ENCODE assay signal across 9 mouse cellular contexts in genomic region chr16:37778529-37778928, GRCm38 (mm10). TPM values are rescaled to one million over a fixed set of nuclear protein-coding genes. Genes with fewer than 3 reads are reported as not detected.
DNase-seq lines count a peak whose midpoint lies in the region; ATAC-seq and TF ChIP-seq lines count a peak whose summit lies in the region.
"Had no signal": no experiment of that assay in that cellular context is flagged by ENCODE, and none has a peak within 500 bp of the region (broad histone marks: within the 10 kb centered on the region; RNA-seq: fewer than 3 reads in every experiment).

No protein-coding gene starts in this region.

- TF ChIP-seq POLR2A in embryonic fibroblast, embryonic 13.5 days (IDR thresholded peaks at IDR 0.05; ENCODE audit: low read depth, low read length) = no peak

- H3K9ac ChIP-seq in liver, embryonic 12.5 days = no peak overlapping the region; the same call in 1 of the 2 replicates
- H3K9ac ChIP-seq in hindbrain, postnatal 0 days (replicated peaks; ENCODE audit: low read length) = no peak overlapping the region
- peak overlapping the region; percentile 85; the same call in 1 of the 2 replicates for H3K9ac ChIP-seq in neural tube, embryonic 13.5 days

- no peak for TF ChIP-seq CTCF in embryonic fibroblast, embryonic 13.5 days (IDR thresholded peaks at IDR 0.05; ENCODE audit: borderline replicate concordance, insufficient read depth, low read length)
- TF ChIP-seq CTCF in hindbrain, postnatal 0 days (IDR thresholded peaks at IDR 0.05; ENCODE audit: low read depth) = no peak

- H3K9me3 ChIP-seq in liver, embryonic 12.5 days (replicated peaks) = no peaks in the 10 kb centered on the region
- no peaks in the 10 kb centered on the region for H3K9me3 ChIP-seq in hindbrain, postnatal 0 days (ENCODE audit: low read length)
- H3K9me3 ChIP-seq in neural tube, embryonic 13.5 days = no peaks in the 10 kb centered on the region

- no peak overlapping the region for H3K4me3 ChIP-seq in liver, embryonic 12.5 days
- H3K4me3 ChIP-seq in embryonic fibroblast, embryonic 13.5 days (ENCODE audit: insufficient read depth, low read length) = peak overlapping the region; percentile 96
- H3K4me3 ChIP-seq in hindbrain, postnatal 0 days (ENCODE audit: low read length) = no peak overlapping the region
- peak overlapping the region; percentile 60 for H3K4me3 ChIP-seq in neural tube, embryonic 13.5 days

- no peak for DNase-seq in liver
- no peak for DNase-seq in hindbrain, postnatal 0 days (ENCODE audit: low spot score)
- DNase-seq in right cerebral cortex, postnatal 4 days = no peak
- DNase-seq in ovary, postnatal 14 days (ENCODE audit: low spot score) = no peak
- DNase-seq in layer of hippocampus, adult 18-20 months (ENCODE audit: low spot score in 2 of 2) = no peak

- H3K36me3 ChIP-seq in liver, embryonic 12.5 days = no peaks in the 10 kb centered on the region
- H3K36me3 ChIP-seq in hindbrain, postnatal 0 days (ENCODE audit: insufficient read depth, low read length) = no peaks in the 10 kb centered on the region
- 0 out of 2 replicates have a peak, but pooled peaks cover 3% of the 10 kb centered on the region for H3K36me3 ChIP-seq in neural tube, embryonic 13.5 days

- 57% methylated on average over 5 of the region's 5 CpGs for WGBS in liver, embryonic 12.5 days (ENCODE audit: insufficient replicate concordance)
- WGBS in hindbrain, postnatal 0 days = 35% methylated on average over 5 of the region's 5 CpGs
- 32% methylated on average over 5 of the region's 5 CpGs for WGBS in neural tube, embryonic 13.5 days

- ATAC-seq in liver, embryonic 12.5 days = no peak
- ATAC-seq in hindbrain, postnatal 0 days = no peak
- no peak for ATAC-seq in neural tube, embryonic 13.5 days (ENCODE audit: low read depth)

- H3K27me3 ChIP-seq in liver, embryonic 12.5 days (replicated peaks) = peaks cover 32% of the 10 kb centered on the region
- no peaks in the 10 kb centered on the region for H3K27me3 ChIP-seq in hindbrain, postnatal 0 days (ENCODE audit: insufficient read depth, low read length)
- no peaks in the 10 kb centered on the region for H3K27me3 ChIP-seq in neural tube, embryonic 13.5 days

- H3K27ac ChIP-seq in liver, embryonic 12.5 days = no peak overlapping the region
- peak overlapping the region; percentile 93 for H3K27ac ChIP-seq in embryonic fibroblast, embryonic 13.5 days (ENCODE audit: insufficient read depth, low read length)
- H3K27ac ChIP-seq in hindbrain, postnatal 0 days = no peak overlapping the region
- peak overlapping the region; percentile 68; the same call in 1 of the 2 replicates for H3K27ac ChIP-seq in neural tube, embryonic 13.5 days (replicated peaks)
- H3K27ac ChIP-seq: macrophage had no signal

- H3K4me2 ChIP-seq in liver, embryonic 12.5 days = peak overlapping the region; percentile 3; the same call in 1 of the 2 replicates
- peak overlapping the region; percentile 99 for H3K4me2 ChIP-seq in hindbrain, postnatal 0 days (ENCODE audit: low read depth, low read length)
- peak overlapping the region; percentile 82 for H3K4me2 ChIP-seq in neural tube, embryonic 13.5 days

- H3K4me1 ChIP-seq in liver, embryonic 12.5 days = peaks cover 16% of the 10 kb centered on the region; the same call in 1 of the 2 replicates
- H3K4me1 ChIP-seq in embryonic fibroblast, embryonic 13.5 days (ENCODE audit: control insufficient read depth, insufficient read depth, low read length) = no peaks in the 10 kb centered on the region; the same call in 1 of the 2 replicates
- peaks cover 4% of the 10 kb centered on the region; the same call in 1 of the 2 replicates for H3K4me1 ChIP-seq in hindbrain, postnatal 0 days (ENCODE audit: insufficient read depth, low read length)
- H3K4me1 ChIP-seq in neural tube, embryonic 13.5 days (replicated peaks) = peaks cover 37% of the 10 kb centered on the region

RNA-seq across cellular contexts. Expression of gene Fstl1, which starts 1.9 kb away (rescaled TPM):
- polyA plus RNA-seq in liver, embryonic 12.5 days (2016; fragmentation: Nextera tagmentation; extraction: Ambion mirVana) = 44.7 and 54.2 TPM in 2 replicates
- 1,166 and 1,394 TPM in 2 replicates for polyA plus RNA-seq in embryonic fibroblast, embryonic 13.5 days (2011; ENCODE audit: insufficient read length, low read depth, missing spikeins)
- total RNA-seq in hindbrain, postnatal 0 days (2014; rRNA removed) = 53.1 and 53.5 TPM in 2 replicates
- 71.5 and 71.8 TPM in 2 replicates for polyA plus RNA-seq in hindbrain, postnatal 0 days (2015; fragmentation: Nextera tagmentation; extraction: Ambion mirVana)
- polyA plus RNA-seq in neural tube, embryonic 13.5 days (2015; fragmentation: Nextera tagmentation; extraction: Ambion mirVana) = 156 and 165 TPM in 2 replicates
- 10 to 100 TPM; 31.3 to 34.0 TPM for total RNA-seq in layer of hippocampus, adult 18-20 months (2021)

Comparison
In these comparisons a context has a peak if more than half of its experiments do, and no peak if none do; other contexts are left out.
1. H3K27ac ChIP-seq: peak in embryonic fibroblast, embryonic 13.5 days (single experiment) and neural tube, embryonic 13.5 days (single experiment); none in liver, embryonic 12.5 days (single experiment) and hindbrain, postnatal 0 days (single experiment).
2. H3K4me2 ChIP-seq: peak in every context shown above with its lines; median percentile 99 in hindbrain, postnatal 0 days; 82 in neural tube, embryonic 13.5 days; 3 in liver, embryonic 12.5 days.
3. H3K4me3 ChIP-seq: peak in embryonic fibroblast, embryonic 13.5 days (single experiment) and neural tube, embryonic 13.5 days (single experiment); none in liver, embryonic 12.5 days (single experiment) and hindbrain, postnatal 0 days (single experiment).